Mouse (Mus musculus) heart, embryonic 14.5 days (tissue): ENCODE measurements around the gene Trio. TPM values are rescaled to one million over a fixed set of nuclear protein-coding genes. Genes with fewer than 3 reads are reported as not detected.

ENCODE experiments used
- ATAC-seq: fragments of 200-750 bp; cut with Nextera tagmentation; 2 replicates; pipeline ENCODE4 v1.8.0; 2017; ENCODE audit warnings: low read depth, moderate TSS enrichment; ENCODE audit not compliant: insufficient number of reproducible peaks, insufficient read depth, low FRiP score
- H3K27ac ChIP-seq, 2 experiments: fragments of 200-500 bp in 1 of 2; fragments of 300-500 bp in 1 of 2; sonication (generic) in 1 of 2; replicated peaks in 1 of 2; 2 replicates each; pipeline ENCODE4 v1.5.1; 2012 to 2014; ENCODE audit warnings: low read depth in 2 of 2, low read length in 2 of 2, control low read depth in 1 of 2, mild to moderate bottlenecking in 1 of 2, mixed read lengths in 1 of 2; ENCODE audit not compliant: control insufficient read depth in 1 of 2, insufficient read depth in 1 of 2
- H3K27me3 ChIP-seq: fragments of 300-500 bp; sonication (generic); 2 replicates; pipeline ENCODE4 v1.6.1; 2014; ENCODE audit warnings: mild to moderate bottlenecking, low read length, control low read depth; ENCODE audit not compliant: control insufficient read depth, insufficient read depth
- H3K36me3 ChIP-seq: fragments of 300-500 bp; sonication (generic); 2 replicates; pipeline ENCODE4 v1.6.1; 2014; ENCODE audit warnings: mild to moderate bottlenecking, control low read depth, low read length, mixed read lengths; ENCODE audit not compliant: control insufficient read depth, insufficient read depth
- H3K4me1 ChIP-seq, 2 experiments: fragments of 200-500 bp in 1 of 2; fragments of 300-500 bp in 1 of 2; sonication (generic) in 1 of 2; 2 replicates each; pipeline ENCODE4 v1.6.1; 2012 to 2014; ENCODE audit warnings: low read length in 2 of 2, control low read depth in 1 of 2, mixed read lengths in 1 of 2; ENCODE audit not compliant: control insufficient read depth in 2 of 2, insufficient read depth in 2 of 2
- H3K4me2 ChIP-seq: fragments of 300-500 bp; sonication (generic); 2 replicates; pipeline ENCODE4 v1.6.1; 2014; ENCODE audit warnings: mild to moderate bottlenecking, low read length
- H3K4me3 ChIP-seq, 2 experiments: fragments of 200-500 bp in 1 of 2; fragments of 300-500 bp in 1 of 2; sonication (generic) in 1 of 2; 2 replicates each; pipeline ENCODE4 v1.5.1; 2012 to 2014; ENCODE audit warnings: low read length in 2 of 2, mild to moderate bottlenecking in 2 of 2, control low read depth in 1 of 2, low read depth in 1 of 2, moderate library complexity in 1 of 2; ENCODE audit not compliant: control insufficient read depth in 1 of 2, insufficient read depth in 1 of 2
- H3K9ac ChIP-seq: fragments of 300-500 bp; sonication (generic); 2 replicates; pipeline ENCODE4 v1.6.1; 2014; ENCODE audit warnings: mild to moderate bottlenecking, low read length
- H3K9me3 ChIP-seq: fragments of 300-500 bp; sonication (generic); 2 replicates; pipeline ENCODE4 v1.6.1; 2016; ENCODE audit warnings: low read length, control low read depth; ENCODE audit not compliant: control insufficient read depth
- WGBS: fragments of 180-500 bp; shearing (Covaris S2); extraction: QIAGEN DNeasy Blood & Tissue Kit; methylation state at CpG from one replicate; pipeline ENCODE4 v1.1.7; 2014; 5-methylcytosine and 5-hydroxymethylcytosine counted together
- polyA plus RNA-seq: library from polyadenylated mRNA; unstranded; fragments of >200 nt; fragmentation: Nextera tagmentation; extraction: Ambion mirVana; gene quantifications from 2 replicates; pipeline ENCODE4 v1.2.1, GENCODE M21; 2014

Gene Trio
- polyA plus RNA-seq, 1 experiment from 2014 or later = 23.8 TPM

GRCm38 (mm10) chr15:27871260-27871659 lies 154.4 kb downstream of the Trio start:
- WGBS = 83% methylated on average over 13 of the region's 13 CpGs
- Histone ChIP-seq H3K4me3 (no peak overlapping the region), H3K9me3 (no peaks in the 10 kb centered on the region), H3K27ac (peak overlapping the region in 1 of 2 experiments; percentile 61; a peak in 2 of 4 replicates), H3K27me3 (no peaks in the 10 kb centered on the region), H3K4me2 (peak overlapping the region; percentile 9; the same call in 1 of the 2 replicates), H3K4me1 (peaks cover 14 to 22% of the 10 kb centered on the region in 2 experiments), H3K36me3 (peaks cover 36% of the 10 kb centered on the region), H3K9ac (no peak overlapping the region)
- ATAC-seq = no peak

GRCm38 (mm10) chr15:27869001-27869400 lies 156.6 kb downstream of the Trio start:
- H3K9ac ChIP-seq = no peak overlapping the region
- WGBS = 81% methylated on average over 4 of the region's 4 CpGs
- H3K36me3 ChIP-seq = peaks cover 53% of the 10 kb centered on the region
- H3K27ac ChIP-seq = no peak overlapping the region
- H3K4me2 ChIP-seq = no peak overlapping the region
- no peaks in the 10 kb centered on the region for H3K27me3 ChIP-seq
- H3K9me3 ChIP-seq = no peaks in the 10 kb centered on the region
- H3K4me1 ChIP-seq = peaks cover 13 to 19% of the 10 kb centered on the region in 2 experiments
- ATAC-seq = no peak
- no peak overlapping the region for H3K4me3 ChIP-seq

GRCm38 (mm10) chr15:27867831-27868230 lies 157.8 kb downstream of the Trio start:
- no peaks in the 10 kb centered on the region for H3K27me3 ChIP-seq
- H3K4me2 ChIP-seq = no peak overlapping the region
- WGBS = 85% methylated on average over 7 of the region's 7 CpGs
- no peak overlapping the region for H3K9ac ChIP-seq
- H3K4me1 ChIP-seq = peaks cover 13 to 19% of the 10 kb centered on the region in 2 experiments
- no peak overlapping the region for H3K27ac ChIP-seq
- H3K9me3 ChIP-seq = no peaks in the 10 kb centered on the region
- peaks cover 55% of the 10 kb centered on the region for H3K36me3 ChIP-seq
- no peak overlapping the region for H3K4me3 ChIP-seq
- no peak for ATAC-seq

GRCm38 (mm10) chr15:27866471-27866870 lies 159.2 kb downstream of the Trio start:
- H3K36me3 ChIP-seq = peaks cover 53% of the 10 kb centered on the region
- no peak overlapping the region for H3K4me2 ChIP-seq
- H3K9me3 ChIP-seq = no peaks in the 10 kb centered on the region
- H3K27ac ChIP-seq = no peak overlapping the region
- H3K27me3 ChIP-seq = no peaks in the 10 kb centered on the region
- ATAC-seq = no peak
- whole genome bisulfite sequencing = 90% methylated on average over 4 of the region's 4 CpGs
- H3K4me3 ChIP-seq = no peak overlapping the region
- peaks cover 8 to 10% of the 10 kb centered on the region in 2 experiments for H3K4me1 ChIP-seq
- no peak overlapping the region for H3K9ac ChIP-seq

- Histone ChIP-seq H3K4me2 (no peak overlapping the region), H3K9ac (no peak overlapping the region), H3K4me1 (peaks cover 4 to 7% of the 10 kb centered on the region in 2 experiments; a peak in 2 of 4 replicates), H3K9me3 (no peaks in the 10 kb centered on the region), H3K36me3 (peaks cover 53% of the 10 kb centered on the region), H3K27me3 (no peaks in the 10 kb centered on the region), H3K27ac (no peak overlapping the region), H3K4me3 (no peak overlapping the region)
- no peak for ATAC-seq
- 79% methylated on average over 6 of the region's 6 CpGs for WGBS
These were observed 159.6 kb downstream of the Trio start for GRCm38 (mm10) chr15:27866053-27866452.

- no peak overlapping the region for H3K9ac ChIP-seq
- no peak overlapping the region for H3K27ac ChIP-seq
- ATAC-seq = no peak
- H3K4me1 ChIP-seq = peaks cover 8 to 15% of the 10 kb centered on the region in 2 experiments
- no peaks in the 10 kb centered on the region for H3K9me3 ChIP-seq
- H3K36me3 ChIP-seq = peaks cover 47% of the 10 kb centered on the region
- H3K27me3 ChIP-seq = no peaks in the 10 kb centered on the region
- 86% methylated on average over 6 of the region's 6 CpGs for WGBS
- no peak overlapping the region for H3K4me2 ChIP-seq
- H3K4me3 ChIP-seq = no peak overlapping the region
These were observed 161.3 kb downstream of the Trio start for GRCm38 (mm10) chr15:27864397-27864796.

- Histone ChIP-seq H3K4me2 (no peak overlapping the region), H3K4me3 (no peak overlapping the region), H3K36me3 (peaks cover 44% of the 10 kb centered on the region), H3K27ac (no peak overlapping the region), H3K4me1 (peaks cover 14 to 20% of the 10 kb centered on the region in 2 experiments), H3K27me3 (no peaks in the 10 kb centered on the region), H3K9ac (no peak overlapping the region), H3K9me3 (no peaks in the 10 kb centered on the region)
- no peak for ATAC-seq
- WGBS = 87% methylated on average over 11 of the region's 11 CpGs
These were observed 162.7 kb downstream of the Trio start for GRCm38 (mm10) chr15:27862949-27863348.

- peaks cover 31% of the 10 kb centered on the region for H3K36me3 ChIP-seq
- no peaks in the 10 kb centered on the region for H3K9me3 ChIP-seq
- peaks cover 25 to 44% of the 10 kb centered on the region in 2 experiments for H3K4me1 ChIP-seq
- no peak for ATAC-seq
- H3K9ac ChIP-seq = no peak overlapping the region
- no peak overlapping the region for H3K4me3 ChIP-seq
- H3K27ac ChIP-seq = no peak overlapping the region
- WGBS = 90% methylated on average over 14 of the region's 14 CpGs
- no peak overlapping the region for H3K4me2 ChIP-seq
- H3K27me3 ChIP-seq = no peaks in the 10 kb centered on the region
These were observed 165.2 kb downstream of the Trio start for GRCm38 (mm10) chr15:27860439-27860838.
